Mouse (Mus musculus): ENCODE measurements around the gene Pde6c.

Gene Pde6c

DNA sequence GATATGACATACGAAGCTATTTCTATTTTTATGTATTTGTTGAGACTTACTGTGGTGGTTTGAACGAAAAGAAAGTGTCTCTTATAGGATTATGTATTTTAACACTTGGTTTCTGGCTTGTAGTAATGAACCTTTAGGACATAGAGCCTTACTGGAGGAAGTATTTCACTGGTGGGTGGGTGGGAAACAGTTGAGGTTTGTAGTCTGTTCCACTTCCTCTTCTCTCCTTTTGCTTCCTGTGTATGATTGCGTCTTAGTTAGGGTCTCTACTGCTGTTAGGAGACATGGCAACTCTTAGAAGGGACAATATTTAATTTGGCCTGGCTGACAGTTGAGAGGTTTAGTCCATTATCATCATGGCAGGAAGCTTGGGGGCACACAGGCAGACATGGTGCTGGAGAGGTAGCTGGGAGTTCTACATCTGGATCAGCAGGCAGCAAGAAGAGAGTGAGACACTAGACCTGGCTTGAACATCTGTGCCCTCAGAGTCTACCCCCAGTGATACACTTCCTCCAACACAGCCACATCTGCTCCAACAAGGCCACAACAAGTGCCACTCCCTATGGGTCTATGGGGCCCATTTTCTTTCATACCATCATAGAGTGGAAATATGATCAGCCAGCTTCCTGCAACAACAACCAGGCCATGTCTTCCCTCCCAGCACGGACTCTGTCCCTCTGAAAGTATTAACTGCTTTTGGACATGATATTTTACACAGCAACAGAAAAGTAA lies 11.1 kb downstream of the Pde6c start:
- DNase-seq (ENCODE audit: low spot score in 2 of 2), result no peak

GRCm38 (mm10) chr19:38156243-38156642 lies 23.7 kb downstream of the Pde6c start:
- no peak for DNase-seq (ENCODE audit: low spot score in 2 of 2)

DNA sequence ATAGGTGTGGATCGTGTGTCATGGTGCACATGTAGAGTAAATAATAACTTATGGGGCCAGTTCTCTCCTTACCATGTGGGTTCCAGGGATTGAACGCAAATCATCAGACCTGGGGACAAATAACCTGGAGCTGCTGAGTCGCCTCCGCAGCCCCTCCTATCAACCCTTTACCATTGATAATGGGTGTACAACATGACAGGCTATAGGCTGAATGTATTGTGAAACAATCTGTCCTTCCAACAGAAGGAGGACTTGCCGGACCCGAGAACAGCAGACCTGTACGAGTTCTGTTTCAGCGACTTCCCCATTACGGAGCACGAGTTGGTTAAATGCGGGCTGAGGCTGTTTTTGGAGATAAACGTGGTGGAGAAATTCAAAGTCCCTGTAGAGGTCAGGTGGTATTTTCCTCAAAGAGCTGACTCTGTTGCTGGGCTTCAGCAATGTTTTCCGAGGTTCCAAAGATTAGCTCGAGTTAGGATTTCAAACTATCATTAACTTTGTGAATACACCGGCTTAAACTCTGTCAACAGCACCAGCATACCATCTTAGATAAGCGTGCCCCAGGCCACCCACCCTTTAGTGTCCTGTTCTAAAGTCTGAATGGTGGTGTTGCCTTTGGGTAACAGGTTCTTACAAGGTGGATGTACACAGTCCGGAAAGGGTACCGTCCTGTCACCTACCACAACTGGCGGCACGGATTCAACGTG lies 29.2 kb downstream of the Pde6c start:
- no peak for DNase-seq (ENCODE audit: low spot score in 2 of 2)

- DNase-seq (ENCODE audit: low spot score in 2 of 2), result no peak
These were observed 32.1 kb downstream of the Pde6c start for GRCm38 (mm10) chr19:38164633-38165032.

DNA sequence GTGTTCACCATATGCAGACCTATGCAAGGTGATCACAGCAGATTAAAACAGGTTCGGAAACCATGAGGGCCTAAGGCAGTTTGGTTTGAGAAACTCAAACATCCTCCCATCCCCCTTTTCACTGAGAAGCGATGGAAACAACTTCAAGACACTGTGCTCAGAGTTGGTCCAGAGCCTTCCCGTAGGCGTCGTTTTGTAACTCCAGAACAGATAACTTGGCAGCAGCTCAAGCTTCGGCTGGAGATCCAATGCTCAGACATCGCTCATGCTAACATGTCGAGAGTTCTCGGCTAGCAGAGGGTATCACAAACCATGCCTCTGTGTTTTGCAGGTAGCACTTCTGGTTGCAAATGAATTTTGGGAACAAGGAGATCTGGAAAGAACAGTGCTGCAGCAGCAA lies 47.1 kb downstream of the Pde6c start:
- DNase-seq (ENCODE audit: low spot score in 2 of 2), result no peak

GRCm38 (mm10) chr19:38186631-38187344 lies 54.2 kb downstream of the Pde6c start:
- DNase-seq (ENCODE audit: low spot score in 2 of 2), result no peak

DNA sequence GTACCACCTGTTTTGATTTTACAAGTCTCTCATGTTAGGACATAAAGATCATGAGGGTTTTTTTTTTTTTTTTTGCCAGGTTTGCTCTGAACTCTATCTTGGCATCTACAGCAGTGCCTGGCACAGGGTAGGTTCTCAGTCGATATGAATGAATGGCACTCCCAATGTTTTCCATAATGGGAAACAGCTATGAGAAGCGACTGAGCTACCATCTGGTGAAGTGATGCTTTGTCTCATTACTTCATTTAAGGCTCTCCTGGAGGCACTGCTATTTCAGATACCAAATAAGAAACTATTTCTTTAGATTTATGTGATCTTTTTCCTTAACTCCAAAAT lies 54.7 kb downstream of the Pde6c start:
- no peak for DNase-seq (ENCODE audit: low spot score in 2 of 2)

DNA sequence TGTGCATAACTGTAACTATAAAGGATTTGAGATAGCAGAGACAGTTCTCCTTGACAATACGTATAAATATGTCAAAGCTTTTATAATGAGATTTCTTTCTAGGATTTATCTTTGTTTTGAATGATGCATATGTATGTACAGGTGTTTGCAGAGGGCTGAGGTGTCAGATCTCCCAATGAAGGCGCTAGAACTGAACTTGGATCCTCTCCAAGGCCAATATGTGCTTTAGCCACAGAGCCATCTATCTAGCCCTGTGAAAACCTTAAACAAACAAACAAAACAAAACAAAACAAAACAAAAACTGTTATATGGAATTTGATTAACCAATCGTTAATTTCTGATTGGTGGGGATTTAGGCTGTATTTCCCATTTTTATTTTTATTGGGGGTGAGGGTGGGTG lies 58.0 kb downstream of the Pde6c start:
- DNase-seq (ENCODE audit: low spot score in 2 of 2), result no peak

GRCm38 (mm10) chr19:38191446-38191845 lies 58.9 kb downstream of the Pde6c start:
- no peak for DNase-seq (ENCODE audit: low spot score in 2 of 2)

GRCm38 (mm10) chr19:38195245-38195644 lies 62.7 kb downstream of the Pde6c start:
- DNase-seq (ENCODE audit: low spot score in 2 of 2), result no peak

DNA sequence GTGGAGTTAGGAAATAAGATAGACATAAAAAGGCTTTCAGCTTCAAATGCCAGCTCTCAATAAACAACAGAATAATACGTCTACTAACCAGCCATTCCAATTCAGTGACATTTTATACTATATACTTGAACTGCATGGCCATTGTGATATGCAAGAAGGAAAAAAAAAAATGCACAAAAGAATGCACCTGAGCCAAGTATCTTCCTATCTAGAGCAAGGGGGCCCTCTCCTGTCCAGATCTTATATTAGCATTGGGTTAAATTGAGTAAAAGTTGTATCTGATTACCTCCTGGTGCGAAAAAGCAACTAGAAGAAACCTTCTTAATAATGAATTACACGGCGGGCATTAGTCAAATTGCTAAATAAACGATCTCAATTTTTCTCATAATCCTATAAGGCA lies 66.2 kb downstream of the Pde6c start:
- DNase-seq (ENCODE audit: low spot score in 2 of 2), result no peak

- DNase-seq (ENCODE audit: low spot score in 2 of 2), result no peak
These were observed 74.1 kb downstream of the Pde6c start for GRCm38 (mm10) chr19:38206669-38207068.

DNA sequence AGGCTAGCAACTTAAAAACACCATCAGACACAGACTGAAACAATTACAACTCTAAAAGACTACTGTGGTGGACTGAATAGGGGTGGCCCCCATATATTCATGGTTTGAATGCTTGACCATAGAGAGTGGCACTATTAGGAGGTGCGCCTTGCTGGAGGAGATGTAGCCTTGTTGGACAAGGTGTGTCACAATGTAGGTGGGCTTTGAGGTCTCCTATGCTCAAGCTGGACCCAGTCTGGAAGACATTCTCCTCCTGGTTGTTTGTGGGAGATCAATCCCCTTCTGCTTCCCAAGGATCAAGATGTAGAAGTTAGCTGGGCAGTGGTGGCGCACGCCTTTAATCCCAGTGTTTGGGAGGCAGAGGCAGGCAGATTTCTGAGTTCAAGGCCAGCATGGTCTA lies 85.1 kb downstream of the Pde6c start:
- no peak for DNase-seq (ENCODE audit: low spot score in 2 of 2)

- no peak for DNase-seq (ENCODE audit: low spot score in 2 of 2)
These were observed 90.8 kb downstream of the Pde6c start for GRCm38 (mm10) chr19:38223356-38223904.

DNA sequence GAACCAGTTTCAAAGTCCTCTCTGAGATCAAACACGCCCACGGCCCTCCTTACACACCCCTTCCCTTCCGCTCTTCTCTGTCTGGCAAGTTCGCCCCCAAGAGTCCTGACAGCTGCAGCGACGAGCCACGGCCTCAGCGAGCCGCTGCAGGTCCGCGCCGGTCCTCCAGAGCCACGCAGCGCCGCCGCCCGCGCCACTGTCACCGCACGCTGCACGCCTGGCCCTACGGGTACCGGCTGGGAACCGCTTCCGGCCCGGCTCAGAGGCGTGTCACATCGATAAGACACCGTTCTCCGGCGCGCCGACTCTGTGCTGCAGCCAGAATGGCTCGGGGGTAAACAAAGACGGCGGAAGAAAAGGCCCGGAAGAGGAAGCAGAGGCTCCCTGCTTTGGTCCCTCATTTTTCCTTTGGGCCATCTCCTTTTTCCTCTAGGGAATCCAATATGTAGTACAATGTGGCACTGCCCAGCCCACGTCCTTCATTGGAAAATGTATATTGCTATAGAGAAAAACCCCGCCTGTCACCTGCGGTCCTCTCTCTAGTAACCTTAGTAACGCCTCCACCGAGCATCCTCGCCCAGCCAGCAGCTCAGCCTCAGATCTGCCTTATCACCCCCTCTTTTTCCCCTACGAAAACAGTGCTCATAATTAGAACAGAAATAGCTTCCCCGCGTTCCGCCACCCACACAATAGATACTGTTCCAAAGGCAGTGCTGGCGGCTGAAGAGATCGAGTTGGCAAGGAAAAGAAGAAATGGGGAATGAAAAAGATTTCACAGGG lies 91.5 kb downstream of the Pde6c start, which contains the start of gene Fra10ac1:
TSS of gene Fra10ac1 (minus strand) at position 252 of the 780 bp plus-strand sequence.
- DNase-seq (ENCODE audit: low spot score in 2 of 2), result peak; percentile 79 to 87

DNA sequence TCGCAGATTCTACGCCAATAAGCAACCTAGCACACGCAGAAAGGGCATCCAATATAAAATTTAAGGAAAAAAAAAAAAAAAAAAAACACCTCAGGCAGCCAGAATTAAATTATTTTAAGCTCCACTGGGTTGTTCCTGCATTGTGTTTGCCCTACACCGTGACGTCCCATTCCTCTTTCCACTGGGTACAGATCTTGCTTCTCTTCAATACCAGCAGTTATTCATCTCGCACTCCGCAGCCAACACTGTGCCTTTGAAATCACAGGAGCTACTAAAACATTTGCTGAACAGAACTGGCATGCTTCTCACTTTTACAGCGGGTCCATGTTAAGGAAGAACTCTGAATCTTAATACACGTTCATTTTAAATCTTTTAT lies 92.1 kb downstream of the Pde6c start:
- DNase-seq (ENCODE audit: low spot score in 2 of 2), result no peak

DNA sequence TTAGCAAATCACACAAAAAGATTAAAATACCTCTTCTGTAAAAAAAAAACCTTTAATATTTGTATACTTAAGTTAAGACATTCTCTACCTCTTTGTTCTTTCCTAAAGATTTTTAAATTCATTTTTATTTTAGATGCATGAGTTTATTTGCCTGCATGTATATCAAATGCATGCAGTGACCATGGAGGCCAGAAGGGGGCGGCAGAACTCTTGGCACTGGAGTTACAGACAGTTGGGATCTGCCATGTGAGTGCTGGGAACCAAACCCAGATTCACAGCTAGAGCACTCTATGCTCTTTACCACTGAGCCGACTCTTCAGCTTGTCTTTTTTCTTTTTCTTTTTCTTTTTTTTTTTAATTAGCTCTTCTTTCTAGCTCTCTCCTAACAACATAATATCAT lies 96.1 kb downstream of the Pde6c start:
- no peak for DNase-seq (ENCODE audit: low spot score in 2 of 2)

DNA sequence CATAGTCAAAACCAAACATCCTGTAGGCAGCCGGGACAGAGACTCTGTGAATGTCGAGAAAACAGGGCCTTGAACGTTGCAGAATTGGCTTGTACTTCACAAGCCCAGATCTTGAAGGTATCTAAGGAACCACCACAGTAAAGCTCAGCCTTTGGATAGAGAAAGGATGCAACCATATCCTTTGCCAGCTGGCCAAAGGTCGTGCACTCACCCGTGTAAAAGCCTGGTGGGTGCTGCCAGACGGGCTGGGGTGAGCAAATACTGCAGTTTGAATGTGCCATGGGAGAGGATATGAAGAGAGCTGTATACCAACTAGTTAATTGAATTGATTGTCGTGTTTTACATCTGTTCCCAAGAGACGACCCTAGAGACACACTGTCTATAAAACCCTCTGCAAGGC lies 99.5 kb downstream of the Pde6c start:
- no peak for DNase-seq (ENCODE audit: low spot score in 2 of 2)

- no peak for DNase-seq (ENCODE audit: low spot score in 2 of 2)
These were observed 99.9 kb downstream of the Pde6c start for GRCm38 (mm10) chr19:38232516-38232915.

Measured in thymus, postnatal 10 days (tissue).